Comparison of ENCODE assay signal across 8 mouse cellular contexts in genomic region chr16:33829301-33829831, GRCm38 (mm10). TPM values are rescaled to one million over a fixed set of nuclear protein-coding genes. Genes with fewer than 3 reads are reported as not detected.
A peak's percentile ranks its signal among the peaks of the same experiment; 100 is the strongest.
DNase-seq lines count a peak whose midpoint lies in the region; TF ChIP-seq lines count a peak whose summit lies in the region.

Itgb5 (plus strand) TSS chr16:33829665.

- 2% methylated on average over 42 of the region's 43 CpGs for WGBS in lung, adult 2 months
- 7% methylated on average over 43 of the region's 43 CpGs for WGBS in olfactory bulb, adult 2 months

- H3K4me1 ChIP-seq in lung, adult 2 months (ENCODE audit: control insufficient read depth, insufficient read depth, low read length) = peaks cover 10% of the 10 kb centered on the region
- H3K4me1 ChIP-seq in olfactory bulb, adult 2 months (ENCODE audit: control insufficient read depth, insufficient read depth, low read length) = peaks cover 16% of the 10 kb centered on the region

- peak within 1 kb of the TSS; percentile 69 for H3K4me3 ChIP-seq in layer of hippocampus, adult 2 months
- peak within 1 kb of the TSS; percentile 56 for H3K4me3 ChIP-seq in lung, adult 2 months (replicated peaks; ENCODE audit: extremely low read depth, low read depth, low read length)
- peak within 1 kb of the TSS; percentile 53 for H3K4me3 ChIP-seq in olfactory bulb, adult 2 months (ENCODE audit: insufficient read depth, low read depth, low read length)

- peak; percentile 24; the same call in 1 of the 2 replicates for TF ChIP-seq POLR2A in lung, adult 2 months (IDR thresholded peaks at IDR 0.05; ENCODE audit: borderline replicate concordance, extremely low read depth, low read depth, low read length)
- TF ChIP-seq POLR2A in olfactory bulb, adult 2 months (IDR thresholded peaks at IDR 0.05; ENCODE audit: insufficient read depth, low read depth, low read length) = no peak

- DNase-seq in R1 (ENCODE audit: low read depth, low spot score) = peak; percentile 72
- peak; percentile 82 for DNase-seq in cerebellum, adult 11-12 months
- DNase-seq in forelimb bud, embryonic 11.5 days (ENCODE audit: low read depth, low spot score) = peak; percentile 57
- DNase-seq in heart, postnatal 4 days = peak; percentile 79
- no peak for DNase-seq in layer of hippocampus, adult 2 months (ENCODE audit: low spot score in 2 of 2)
- peak; percentile 79 for DNase-seq in lung, adult 2 months
- no peak for DNase-seq in T-cell, adult 2 months (ENCODE audit: low spot score)

- H3K27ac ChIP-seq in layer of hippocampus, adult 2 months = peak within 1 kb of the TSS; percentile 88
- no peak within 1 kb of the TSS for H3K27ac ChIP-seq in olfactory bulb, adult 2 months (ENCODE audit: insufficient read depth, low read depth, low read length)

- TF ChIP-seq CTCF in layer of hippocampus, adult 2 months (conservative IDR thresholded peaks at IDR 0.05) = no peak
- no peak for TF ChIP-seq CTCF in lung, adult 2 months (IDR thresholded peaks at IDR 0.05; ENCODE audit: insufficient read depth, low read length)
- TF ChIP-seq CTCF in olfactory bulb, adult 2 months (IDR thresholded peaks at IDR 0.05; ENCODE audit: insufficient read depth, low read depth, low read length) = no peak

RNA-seq across cellular contexts. Expression of gene Itgb5, which starts in this region (rescaled TPM):
- 10 to 100 TPM; 70.1 to 76.9 TPM for total RNA-seq in heart, postnatal 4 days (2021)
- total RNA-seq in layer of hippocampus, adult 2 months (2021) = 10 to 100 TPM; 40.2 to 40.5 TPM
- 114 and 144 TPM in 2 replicates for polyA plus RNA-seq in lung, adult 2 months (2012; rRNA removed)
- polyA plus RNA-seq in olfactory bulb, adult 2 months (2012; ENCODE audit: insufficient read depth, insufficient read length, low replicate concordance, missing spikeins) = not detected in 2 replicates

Comparison
In these comparisons a context has a peak if more than half of its experiments do, and no peak if none do; other contexts are left out.
1. DNase-seq: peak in R1 (single experiment), cerebellum, adult 11-12 months (single experiment), forelimb bud, embryonic 11.5 days (single experiment), heart, postnatal 4 days (single experiment) and lung, adult 2 months (single experiment); none in layer of hippocampus, adult 2 months (0 of 2) and T-cell, adult 2 months (single experiment).
2. Peak in every context shown above with its lines, with median percentiles within 50 percentile points of each other: H3K4me3 ChIP-seq.